Comparison of ENCODE assay signal across 26 mouse cellular contexts in genomic region chr10:90286589-90286988, GRCm38 (mm10).
"Had no signal": no experiment of that assay in that cellular context is flagged by ENCODE, and none has a peak within 500 bp of the region (broad histone marks: within the 10 kb centered on the region; RNA-seq: fewer than 3 reads in every experiment).

No protein-coding gene starts in this region.

- DNase-seq: gastrocnemius, adult 2 months; gastrocnemius, postnatal 10 days; gastrocnemius, postnatal 25 days; heart, adult 18-20 months; heart, postnatal 10 days; heart, postnatal 4 days; kidney, adult 18-20 months; kidney, postnatal 25 days; liver; liver, embryonic 13.5 days; liver, postnatal 0 days had no signal

- H3K9me3 ChIP-seq: heart, embryonic 10.5 days; heart, embryonic 12.5 days; hindbrain, embryonic 10.5 days; hindbrain, embryonic 12.5 days; intestine, embryonic 15.5 days; limb, embryonic 10.5 days; limb, embryonic 12.5 days; liver, embryonic 15.5 days had no signal

- H3K36me3 ChIP-seq: heart, embryonic 10.5 days; heart, embryonic 12.5 days; hindbrain, embryonic 10.5 days; hindbrain, embryonic 12.5 days; intestine, embryonic 15.5 days; limb, embryonic 10.5 days; limb, embryonic 12.5 days; liver, embryonic 13.5 days; liver, embryonic 15.5 days had no signal

- H3K27ac ChIP-seq: gastrocnemius, adult 2 months; heart, embryonic 10.5 days; hindbrain, embryonic 10.5 days; hindbrain, embryonic 12.5 days; hindbrain, embryonic 14.5 days; intestine, embryonic 15.5 days; layer of hippocampus, adult 2 months; left cerebral cortex, adult 2 months; limb, embryonic 10.5 days; limb, embryonic 12.5 days; liver, embryonic 13.5 days; liver, embryonic 15.5 days had no signal

- H3K4me1 ChIP-seq: heart, embryonic 10.5 days; heart, embryonic 12.5 days; hindbrain, embryonic 10.5 days; hindbrain, embryonic 12.5 days; intestine, embryonic 15.5 days; limb, embryonic 12.5 days; liver, embryonic 13.5 days; liver, embryonic 15.5 days had no signal

- H3K27me3 ChIP-seq: heart, embryonic 12.5 days; hindbrain, embryonic 12.5 days; intestine, embryonic 15.5 days; limb, embryonic 12.5 days; liver, embryonic 13.5 days; liver, embryonic 15.5 days had no signal

- H3K9ac ChIP-seq: heart, embryonic 12.5 days; hindbrain, embryonic 12.5 days; hindbrain, embryonic 14.5 days; intestine, embryonic 15.5 days; limb, embryonic 12.5 days; liver, embryonic 13.5 days; liver, embryonic 15.5 days; liver, postnatal 0 days had no signal

- ATAC-seq: hindbrain, embryonic 16.5 days; inflammation-experienced regulatory T-cells, adult 6 months; intestine, embryonic 15.5 days; intestine, postnatal 0 days; liver, postnatal 0 days had no signal

- H3K4me3 ChIP-seq: gastrocnemius, adult 2 months; heart, embryonic 10.5 days; heart, embryonic 12.5 days; hindbrain, embryonic 10.5 days; hindbrain, embryonic 12.5 days; intestine, embryonic 15.5 days; layer of hippocampus, adult 2 months; left cerebral cortex, adult 2 months; limb, embryonic 10.5 days; limb, embryonic 12.5 days; liver, embryonic 13.5 days; liver, embryonic 15.5 days had no signal

- H3K4me2 ChIP-seq: heart, embryonic 12.5 days; hindbrain, embryonic 12.5 days; hindbrain, embryonic 14.5 days; intestine, embryonic 15.5 days; limb, embryonic 12.5 days; liver, embryonic 11.5 days; liver, embryonic 13.5 days; liver, embryonic 15.5 days had no signal
